Mouse (Mus musculus) liver, embryonic 13.5 days (tissue): ENCODE results near the gene Nck2. TPM values are rescaled to one million over a fixed set of nuclear protein-coding genes. Genes with fewer than 3 reads are reported as not detected.

Source experiments
- ATAC-seq: fragments of 200-750 bp; cut with Nextera tagmentation; 2 replicates; pipeline ENCODE4 v1.8.0; 2017; ENCODE audit warnings: low read depth, mild to moderate bottlenecking, moderate number of reproducible peaks, moderate library complexity
- DNase-seq: peaks from one replicate; pipeline ENCODE4 v3.0.0; 2022
- H3K27ac ChIP-seq: fragments of 300-500 bp; sonication (generic); 2 replicates; pipeline ENCODE4 v1.5.1; 2015; ENCODE audit warnings: moderate library complexity, mild to moderate bottlenecking, inconsistent platforms
- H3K27me3 ChIP-seq: fragments of 300-500 bp; sonication (generic); 2 replicates; pipeline ENCODE4 v1.6.1; 2015; ENCODE audit warnings: mild to moderate bottlenecking, inconsistent platforms
- H3K36me3 ChIP-seq: fragments of 300-500 bp; sonication (generic); 2 replicates; pipeline ENCODE4 v1.6.1; 2015; ENCODE audit warnings: mild to moderate bottlenecking, inconsistent platforms
- H3K4me1 ChIP-seq: fragments of 300-500 bp; sonication (generic); replicated peaks from 2 replicates; pipeline ENCODE4 v1.6.1; 2015; ENCODE audit warnings: inconsistent platforms
- H3K4me2 ChIP-seq: fragments of 300-500 bp; sonication (generic); 2 replicates; pipeline ENCODE4 v1.6.1; 2015; ENCODE audit warnings: inconsistent platforms, mild to moderate bottlenecking, moderate library complexity
- H3K4me3 ChIP-seq: fragments of 300-500 bp; sonication (generic); replicated peaks from 2 replicates; pipeline ENCODE4 v1.5.1; 2015; ENCODE audit warnings: mild to moderate bottlenecking, inconsistent platforms
- H3K9ac ChIP-seq: fragments of 300-500 bp; sonication (generic); 2 replicates; pipeline ENCODE4 v1.6.1; 2015; ENCODE audit warnings: mild to moderate bottlenecking, inconsistent platforms
- H3K9me3 ChIP-seq: fragments of 300-500 bp; sonication (generic); replicated peaks from 2 replicates; pipeline ENCODE4 v1.6.1; 2016; ENCODE audit warnings: inconsistent platforms
- WGBS: fragments of 180-500 bp; shearing (Covaris S2); methylation state at CpG from one replicate; pipeline ENCODE4 v1.1.7; 2015; ENCODE audit not compliant: insufficient replicate concordance; 5-methylcytosine and 5-hydroxymethylcytosine counted together
- polyA plus RNA-seq: library from polyadenylated mRNA; unstranded; fragments of >200 nt; fragmentation: Nextera tagmentation; extraction: Ambion mirVana; gene quantifications from 2 replicates; pipeline ENCODE4 v1.2.1, GENCODE M21; 2015

Nck2 gene
- polyA plus RNA-seq, 1 experiment from 2014 or later = 10.5 TPM

DNA sequence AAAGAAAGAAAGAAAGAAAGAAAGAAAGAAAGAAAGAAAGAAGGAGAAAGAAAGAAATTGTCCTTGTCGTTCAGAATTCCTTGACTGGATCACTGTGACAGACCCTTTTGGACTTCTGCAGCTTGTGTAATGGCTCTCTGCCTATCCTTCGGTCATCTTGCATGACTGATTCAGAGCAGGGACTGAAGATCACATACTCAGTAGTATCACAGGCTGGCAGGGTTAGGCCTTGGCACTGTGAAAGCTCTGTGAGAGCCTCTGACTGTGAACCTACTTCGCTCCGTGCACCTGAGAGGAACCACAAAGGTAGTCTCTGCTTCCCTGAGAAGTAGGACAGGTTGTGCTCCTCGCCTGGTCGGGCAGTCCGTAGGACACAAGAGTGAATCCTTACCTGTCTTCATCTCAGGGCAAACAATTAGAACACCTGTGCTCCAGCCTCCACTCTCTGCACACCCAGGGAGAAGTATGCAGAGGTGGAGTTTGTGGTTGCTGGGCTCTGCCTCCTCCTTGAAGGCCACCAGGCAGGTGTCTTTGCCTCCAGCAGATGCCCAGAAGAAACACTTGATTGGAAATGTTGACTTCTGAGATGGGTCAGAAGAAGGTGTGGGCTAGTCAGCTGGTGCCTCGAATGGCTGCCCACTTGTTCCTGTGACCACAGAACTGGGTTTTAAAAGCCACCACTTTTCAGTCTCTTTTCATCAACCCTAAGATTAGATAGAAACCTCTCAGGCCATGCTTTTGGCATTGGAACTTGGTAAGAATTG is 47.3 kb downstream of the Nck2 start:
- Histone ChIP-seq H3K4me2 (no peak overlapping the region), H3K27me3 (no peaks in the 10 kb centered on the region), H3K9me3 (no peaks in the 10 kb centered on the region), H3K9ac (no peak overlapping the region), H3K36me3 (no peaks in the 10 kb centered on the region), H3K27ac (no peak overlapping the region), H3K4me3 (no peak overlapping the region), H3K4me1 (peaks cover 16% of the 10 kb centered on the region)
- WGBS = 80% methylated on average over 8 of the region's 8 CpGs
- ATAC-seq (no peak), DNase-seq (no peak)

DNA sequence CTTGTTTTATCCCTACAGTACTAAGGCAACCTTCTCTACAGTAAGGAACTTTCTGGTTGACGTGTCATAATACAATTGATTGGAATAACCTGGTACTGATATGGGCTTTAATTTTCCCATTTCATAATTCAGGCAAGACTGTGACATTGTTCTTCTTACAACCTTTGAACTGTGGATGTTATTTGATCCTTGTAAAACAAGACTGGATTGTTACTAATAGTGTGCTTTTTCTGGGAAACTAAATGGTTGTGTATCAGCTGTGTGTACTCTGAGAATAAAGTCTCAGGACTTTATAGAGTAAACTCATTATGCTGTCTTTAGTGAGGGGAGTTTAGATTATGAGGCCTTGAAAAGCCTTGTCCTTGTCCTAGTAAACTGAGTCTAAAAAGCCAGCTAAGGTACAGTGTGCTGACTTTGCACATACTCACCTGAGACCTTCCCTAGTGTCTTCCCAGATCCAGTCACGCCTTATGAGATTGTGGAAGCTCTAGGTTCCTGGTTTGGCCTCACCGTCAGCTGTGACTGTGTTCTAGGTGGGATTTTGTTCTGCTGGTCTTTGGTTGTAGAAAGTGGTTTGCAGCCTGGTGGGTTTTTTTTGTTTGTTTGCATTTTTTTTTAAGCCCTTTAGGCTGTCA is 48.5 kb downstream of the Nck2 start:
- no peaks in the 10 kb centered on the region for H3K36me3 ChIP-seq
- H3K4me3 ChIP-seq = no peak overlapping the region
- 87% methylated on average over 3 of the region's 3 CpGs for WGBS
- ATAC-seq = no peak
- peaks cover 16% of the 10 kb centered on the region for H3K4me1 ChIP-seq
- H3K9ac ChIP-seq = no peak overlapping the region
- no peaks in the 10 kb centered on the region for H3K27me3 ChIP-seq
- H3K9me3 ChIP-seq = no peaks in the 10 kb centered on the region
- DNase-seq = no peak
- no peak overlapping the region for H3K4me2 ChIP-seq
- no peak overlapping the region for H3K27ac ChIP-seq

DNA sequence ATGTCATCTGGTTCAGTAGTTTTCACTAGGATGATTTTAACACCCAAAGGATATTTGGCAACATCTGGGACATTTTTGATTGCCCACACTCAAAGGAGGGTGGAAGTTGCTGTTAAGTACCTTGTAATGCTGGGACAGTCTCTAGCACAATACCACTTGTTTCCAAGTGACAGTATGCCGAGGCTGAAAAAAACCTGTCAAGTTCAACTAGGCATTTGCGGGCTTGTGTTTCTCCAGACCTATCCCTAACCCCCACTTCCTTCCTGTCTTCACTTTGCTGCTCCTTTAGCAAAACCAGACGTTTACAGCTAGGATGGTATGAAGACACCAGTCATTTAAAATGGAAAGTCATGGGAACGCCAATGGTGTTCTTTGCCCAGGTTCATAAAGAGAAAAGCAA is 51.7 kb downstream of the Nck2 start:
- Histone ChIP-seq H3K4me2 (no peak overlapping the region), H3K36me3 (no peaks in the 10 kb centered on the region), H3K27ac (no peak overlapping the region), H3K9me3 (no peaks in the 10 kb centered on the region), H3K4me3 (no peak overlapping the region), H3K9ac (no peak overlapping the region), H3K4me1 (peaks cover 41% of the 10 kb centered on the region), H3K27me3 (no peaks in the 10 kb centered on the region)
- 39% methylated on average over 4 of the region's 4 CpGs for WGBS
- DNase-seq = no peak
- no peak for ATAC-seq

DNA sequence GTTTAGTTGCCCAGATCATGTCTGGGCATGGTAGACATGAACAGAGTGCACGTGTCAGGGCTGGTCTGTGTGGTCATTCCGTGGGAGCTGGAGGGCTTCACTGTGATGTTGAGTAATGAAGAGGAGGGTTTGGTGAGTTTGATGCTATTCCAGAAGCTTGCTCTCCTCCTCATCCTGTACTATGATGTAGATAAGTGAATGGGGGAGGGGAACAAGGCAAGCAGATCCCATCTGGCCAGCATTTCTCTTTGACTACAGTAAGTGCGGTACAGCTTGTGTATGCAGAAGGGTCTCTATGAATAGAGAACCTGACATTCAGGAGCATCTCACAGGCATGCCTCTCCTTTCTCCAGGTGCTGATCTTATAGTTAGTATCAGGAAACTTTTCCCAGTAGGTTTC is 52.6 kb downstream of the Nck2 start:
- Histone ChIP-seq H3K4me1 (peaks cover 51% of the 10 kb centered on the region), H3K9ac (no peak overlapping the region), H3K4me2 (no peak overlapping the region), H3K9me3 (no peaks in the 10 kb centered on the region), H3K27ac (no peak overlapping the region), H3K27me3 (no peaks in the 10 kb centered on the region), H3K36me3 (no peaks in the 10 kb centered on the region), H3K4me3 (no peak overlapping the region)
- DNase-seq (no peak), ATAC-seq (no peak)
- 76% methylated on average over 3 of the region's 3 CpGs for WGBS

DNA sequence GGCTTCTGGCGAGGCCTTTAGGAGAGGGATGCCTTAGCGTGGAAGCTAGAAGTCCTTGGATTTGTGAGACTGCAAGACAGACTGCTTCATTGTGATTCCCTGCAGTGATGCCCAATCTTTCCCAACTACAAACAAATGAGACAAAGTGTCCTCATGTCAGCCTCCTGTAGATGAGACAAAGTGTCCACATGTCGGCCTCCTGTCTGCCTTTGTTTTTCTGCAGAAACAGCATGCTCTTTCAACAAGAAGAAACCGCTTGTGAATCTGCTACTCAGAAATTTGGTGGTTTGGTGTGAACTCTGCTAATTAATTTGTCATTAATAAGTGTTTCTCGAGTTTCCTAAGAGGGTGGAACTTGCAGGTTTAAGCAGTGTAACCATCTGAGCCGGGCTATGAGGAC is 53.6 kb downstream of the Nck2 start:
- no peak for ATAC-seq
- no peak overlapping the region for H3K4me3 ChIP-seq
- no peaks in the 10 kb centered on the region for H3K27me3 ChIP-seq
- no peaks in the 10 kb centered on the region for H3K9me3 ChIP-seq
- peaks cover 60% of the 10 kb centered on the region for H3K4me1 ChIP-seq
- H3K9ac ChIP-seq = no peak overlapping the region
- H3K36me3 ChIP-seq = no peaks in the 10 kb centered on the region
- no peak for DNase-seq
- no peak overlapping the region for H3K27ac ChIP-seq
- no peak overlapping the region for H3K4me2 ChIP-seq
- 74% methylated on average over 6 of the region's 6 CpGs for WGBS

DNA sequence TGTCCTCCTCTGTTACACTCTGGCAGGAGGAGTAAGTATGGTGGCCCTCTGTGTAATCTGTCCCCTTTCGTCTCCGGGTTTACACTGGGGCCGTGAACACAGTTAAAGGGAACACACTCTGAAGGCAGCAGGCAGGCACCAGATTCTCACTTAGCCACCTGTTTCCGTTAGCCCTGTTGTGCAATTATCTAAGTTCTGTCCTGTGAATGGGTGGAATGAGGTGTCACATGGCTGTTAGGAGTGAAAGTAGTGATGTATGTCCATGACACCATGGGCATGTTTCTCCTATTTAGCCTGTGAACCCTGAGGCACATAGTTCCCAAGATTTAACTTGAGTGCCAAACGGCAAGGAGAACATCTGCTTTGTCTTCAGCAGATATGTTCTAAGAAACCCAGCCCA is 55.7 kb downstream of the Nck2 start:
- no peak for ATAC-seq
- WGBS = 29% methylated on average over 5 of the region's 5 CpGs

DNA sequence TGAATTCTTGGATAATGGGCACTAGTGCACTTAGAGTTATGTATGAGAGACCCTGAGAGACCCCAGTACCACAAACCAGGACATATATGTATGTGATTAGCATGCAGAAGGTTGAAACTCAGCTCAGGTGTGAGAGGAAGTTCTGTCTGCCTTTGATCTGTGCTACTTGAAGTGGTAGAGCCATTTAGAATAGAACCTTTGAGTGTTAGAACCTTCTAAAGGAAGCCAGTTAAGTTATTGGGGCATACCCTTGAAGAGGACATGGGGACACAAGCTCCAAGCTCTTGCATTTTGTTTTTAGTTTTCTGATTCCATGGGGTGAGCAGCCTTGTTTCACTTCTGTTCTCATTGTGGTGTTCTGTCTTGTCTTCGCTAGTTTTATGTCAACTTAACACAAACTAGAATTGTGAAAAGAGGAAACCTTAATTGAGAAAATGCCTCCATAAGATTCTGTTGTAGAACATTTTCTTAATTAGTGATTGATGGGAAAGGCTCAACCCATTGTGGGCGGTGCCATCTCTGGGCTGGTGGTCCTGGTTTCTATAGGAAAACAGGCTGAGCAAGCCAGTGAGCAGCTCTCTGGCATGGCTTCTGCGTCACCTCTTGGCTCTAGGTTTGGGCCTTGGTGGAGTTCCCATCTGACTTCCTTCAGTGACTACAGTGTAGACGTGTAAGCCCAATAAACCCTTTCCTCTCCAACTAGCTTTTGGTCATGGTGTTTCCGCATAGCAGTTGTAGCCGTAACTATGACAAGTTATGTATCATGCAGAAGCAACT is 57.0 kb downstream of the Nck2 start:
- no peak for DNase-seq
- ATAC-seq = no peak
- Histone ChIP-seq H3K9ac (no peak overlapping the region), H3K4me3 (no peak overlapping the region), H3K27me3 (no peaks in the 10 kb centered on the region), H3K36me3 (no peaks in the 10 kb centered on the region), H3K27ac (no peak overlapping the region; the same call in 1 of the 2 replicates), H3K9me3 (no peaks in the 10 kb centered on the region), H3K4me2 (no peak overlapping the region), H3K4me1 (peaks cover 73% of the 10 kb centered on the region)
- WGBS = 80% methylated on average over 6 of the region's 6 CpGs

More for the DNA sequence above, 55.7 kb downstream of the Nck2 start:
- no peaks in the 10 kb centered on the region for H3K36me3 ChIP-seq
- H3K4me2 ChIP-seq = no peak overlapping the region
- H3K27ac ChIP-seq = peak overlapping the region; percentile 6; the same call in 1 of the 2 replicates
- H3K27me3 ChIP-seq = no peaks in the 10 kb centered on the region
- DNase-seq = no peak
- peaks cover 72% of the 10 kb centered on the region for H3K4me1 ChIP-seq
- no peak overlapping the region for H3K4me3 ChIP-seq
- no peak overlapping the region for H3K9ac ChIP-seq
- H3K9me3 ChIP-seq = no peaks in the 10 kb centered on the region

DNA sequence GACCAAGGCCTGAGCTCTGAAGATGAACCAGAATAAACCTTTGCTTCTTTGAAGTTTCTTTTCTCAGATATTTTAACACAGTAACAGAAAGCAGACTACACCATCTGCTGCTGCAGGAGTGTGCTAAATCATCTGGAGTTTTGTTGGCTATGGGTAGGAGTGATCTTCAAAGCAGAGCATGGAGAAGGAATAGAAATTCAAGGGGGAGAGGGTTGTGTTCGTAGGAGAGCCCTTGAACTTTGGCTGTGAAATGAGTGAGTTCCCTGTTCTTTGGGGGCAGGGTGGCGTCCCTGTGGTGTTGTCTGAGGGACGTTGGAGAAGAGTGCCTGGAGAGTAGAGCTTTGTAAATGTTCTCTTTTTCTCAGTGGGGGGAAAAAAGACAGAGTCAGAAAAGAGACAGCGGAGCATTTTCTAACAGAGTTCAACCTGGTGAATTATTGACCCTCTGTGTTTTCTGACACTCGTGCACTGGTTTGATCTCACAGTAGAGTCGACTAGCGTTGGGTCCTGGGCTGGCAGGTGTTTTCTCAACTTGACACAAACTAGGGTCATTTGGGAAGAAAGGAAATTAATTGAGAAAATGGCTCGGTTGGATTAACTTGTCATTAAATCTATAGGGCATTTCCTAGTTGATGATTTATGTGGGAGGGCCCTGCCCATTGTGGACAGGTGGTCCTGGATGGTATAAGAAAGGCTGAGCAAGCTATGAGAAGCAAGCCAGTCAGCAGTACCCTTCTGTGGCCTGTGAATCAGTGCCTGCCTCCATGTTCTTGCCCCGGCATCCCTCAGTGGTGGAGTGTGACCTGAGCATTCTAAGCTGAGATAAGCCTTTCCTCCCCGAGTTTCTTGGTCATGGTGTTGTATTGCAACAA is 57.8 kb downstream of the Nck2 start:
- H3K27ac ChIP-seq = peak overlapping the region; percentile 44; the same call in 1 of the 2 replicates
- no peak for DNase-seq

DNA sequence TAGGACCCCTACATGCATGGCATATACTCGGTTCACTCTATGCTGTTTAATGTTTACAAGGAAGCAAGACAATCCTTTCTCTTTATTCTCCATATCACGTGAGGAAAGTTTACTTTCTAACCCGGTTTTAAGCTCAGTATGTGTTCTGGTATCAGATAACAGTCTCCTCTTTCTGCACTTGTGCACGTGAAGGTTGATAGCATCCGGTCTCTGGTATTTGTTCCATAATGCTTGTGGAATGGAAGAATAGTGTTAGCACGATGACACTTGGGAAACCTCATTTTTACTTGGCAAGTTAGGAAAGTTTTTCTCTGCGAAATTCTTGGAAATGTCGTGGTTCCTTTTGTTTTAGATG is 58.4 kb downstream of the Nck2 start:
- no peaks in the 10 kb centered on the region for H3K36me3 ChIP-seq
- WGBS = 53% methylated on average over 8 of the region's 8 CpGs
- H3K9me3 ChIP-seq = no peaks in the 10 kb centered on the region
- H3K27ac ChIP-seq = no peak overlapping the region
- DNase-seq (no peak), ATAC-seq (no peak)
- no peak overlapping the region for H3K4me2 ChIP-seq
- no peaks in the 10 kb centered on the region for H3K27me3 ChIP-seq
- H3K4me3 ChIP-seq = no peak overlapping the region
- peaks cover 67% of the 10 kb centered on the region for H3K4me1 ChIP-seq
- H3K9ac ChIP-seq = no peak overlapping the region

More for the DNA sequence above, 57.8 kb downstream of the Nck2 start:
- H3K4me3 ChIP-seq = no peak overlapping the region
- 0 out of 2 replicates have a peak, but pooled peaks have one; percentile 17 for ATAC-seq
- WGBS = 54% methylated on average over 10 of the region's 10 CpGs
- peaks cover 70% of the 10 kb centered on the region for H3K4me1 ChIP-seq
- no peak overlapping the region for H3K4me2 ChIP-seq
- no peaks in the 10 kb centered on the region for H3K27me3 ChIP-seq
- no peaks in the 10 kb centered on the region for H3K9me3 ChIP-seq
- H3K9ac ChIP-seq = no peak overlapping the region
- H3K36me3 ChIP-seq = no peaks in the 10 kb centered on the region

DNA sequence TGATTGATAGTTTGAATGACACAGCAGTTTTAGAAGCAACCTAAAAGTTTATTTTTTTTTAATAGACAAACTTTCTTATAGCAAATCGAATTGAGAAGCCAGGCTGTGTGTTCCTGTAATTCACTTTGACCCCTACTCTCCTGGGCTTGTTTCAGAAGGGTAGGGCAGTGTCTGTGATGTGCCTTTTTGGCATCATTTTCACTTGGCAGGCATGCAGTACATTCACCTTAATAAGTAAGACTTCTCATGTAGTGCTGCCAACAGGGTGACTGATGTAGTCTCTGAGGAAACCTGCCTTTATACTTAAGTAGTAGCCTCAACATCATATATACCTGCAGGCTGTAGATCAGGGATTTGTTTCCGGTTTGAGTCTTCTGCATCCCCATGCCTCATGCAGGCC is 58.9 kb downstream of the Nck2 start:
- no peaks in the 10 kb centered on the region for H3K36me3 ChIP-seq
- H3K27me3 ChIP-seq = no peaks in the 10 kb centered on the region
- no peaks in the 10 kb centered on the region for H3K9me3 ChIP-seq
- no peak overlapping the region for H3K27ac ChIP-seq
- no peak overlapping the region for H3K4me3 ChIP-seq
- no peak for DNase-seq
- 81% methylated on average over 2 of the region's 2 CpGs for WGBS
- H3K4me1 ChIP-seq = peaks cover 62% of the 10 kb centered on the region
- H3K4me2 ChIP-seq = no peak overlapping the region
- H3K9ac ChIP-seq = no peak overlapping the region
- no peak for ATAC-seq

DNA sequence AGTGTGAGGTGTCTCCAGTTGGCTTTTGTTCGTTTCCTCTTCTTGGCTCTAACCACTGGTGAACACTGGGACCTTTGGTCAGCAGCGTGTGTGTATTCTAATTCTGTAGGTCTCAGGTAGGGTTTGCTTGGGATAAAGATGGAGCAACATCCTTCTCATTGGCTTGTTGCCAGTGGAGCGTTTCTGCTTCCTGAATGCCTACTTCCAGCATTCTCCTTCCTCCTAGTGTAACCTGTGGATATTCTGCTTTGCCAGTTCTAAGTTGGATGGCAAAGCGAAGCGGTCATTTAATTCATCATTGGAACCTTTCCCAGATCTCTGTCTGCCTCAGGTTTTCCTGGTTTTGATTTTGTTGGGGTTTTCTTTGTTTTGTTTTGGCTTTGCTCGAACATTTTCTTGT is 59.3 kb downstream of the Nck2 start:
- Histone ChIP-seq H3K4me3 (no peak overlapping the region), H3K36me3 (no peaks in the 10 kb centered on the region), H3K9ac (no peak overlapping the region), H3K9me3 (no peaks in the 10 kb centered on the region), H3K4me2 (no peak overlapping the region), H3K4me1 (peaks cover 63% of the 10 kb centered on the region), H3K27me3 (no peaks in the 10 kb centered on the region), H3K27ac (no peak overlapping the region)
- 78% methylated on average over 6 of the region's 6 CpGs for WGBS
- ATAC-seq = no peak
- DNase-seq = no peak
